Mouse (Mus musculus): ENCODE results near the gene AW549877. TPM values are rescaled to one million over a fixed set of nuclear protein-coding genes. Genes with fewer than 3 reads are reported as not detected.

Gene AW549877
- polyA plus RNA-seq, 1 experiment from 2014 or later: 38.3 TPM

GRCm38 (mm10) chr15:3979061-3979848 lies 16.3 kb downstream of the AW549877 start, which contains the start of gene Fbxo4:
TSS of gene Fbxo4 (minus strand) at chr15:3979573.
- peak within 1 kb of the TSS; percentile 68 for H3K4me3 ChIP-seq
- H3K4me2 ChIP-seq: peak within 1 kb of the TSS; percentile 79
- 1% methylated on average over 61 of the region's 61 CpGs for WGBS
- no peaks in the 10 kb centered on the region for H3K9me3 ChIP-seq
- peaks cover 16% of the 10 kb centered on the region; the same call in 1 of the 2 replicates for H3K36me3 ChIP-seq
- H3K9ac ChIP-seq: peak within 1 kb of the TSS; percentile 91
- 0 out of 2 replicates have a peak, but pooled peaks cover 3% of the 10 kb centered on the region for H3K4me1 ChIP-seq (replicated peaks)
- H3K27me3 ChIP-seq: no peaks in the 10 kb centered on the region
- peak; percentile 97 for ATAC-seq (ENCODE audit: low FRiP score, low read depth)
- H3K27ac ChIP-seq (replicated peaks): peak within 1 kb of the TSS; percentile 97

- WGBS: 94% methylated on average over 2 of the region's 2 CpGs
- 0 out of 2 replicates have a peak overlapping the region, but pooled peaks have one; percentile 79 for H3K4me2 ChIP-seq
- ATAC-seq (ENCODE audit: low FRiP score, low read depth): no peak
Observed at GRCm38 (mm10) chr15:3978279-3978678, 17.3 kb downstream of the AW549877 start.

GRCm38 (mm10) chr15:3973300-3973699 lies 22.2 kb downstream of the AW549877 start:
- H3K36me3 ChIP-seq: peaks cover 16% of the 10 kb centered on the region
- ATAC-seq (ENCODE audit: low FRiP score, low read depth): no peak
- no peaks in the 10 kb centered on the region for H3K4me1 ChIP-seq (replicated peaks)

More at GRCm38 (mm10) chr15:3978279-3978678, 17.3 kb downstream of the AW549877 start:
- no peak overlapping the region for H3K27ac ChIP-seq (replicated peaks)
- H3K27me3 ChIP-seq: no peaks in the 10 kb centered on the region
- H3K4me3 ChIP-seq: no peak overlapping the region
- H3K36me3 ChIP-seq: peaks cover 6% of the 10 kb centered on the region; the same call in 1 of the 2 replicates
- no peak overlapping the region for H3K9ac ChIP-seq
- H3K9me3 ChIP-seq: no peaks in the 10 kb centered on the region
- H3K4me1 ChIP-seq (replicated peaks): 0 out of 2 replicates have a peak, but pooled peaks cover 3% of the 10 kb centered on the region

GRCm38 (mm10) chr15:3970193-3970592 lies 25.4 kb downstream of the AW549877 start:
- Histone ChIP-seq H3K4me3 (no peak overlapping the region), H3K4me1 (replicated peaks) (no peaks in the 10 kb centered on the region), H3K4me2 (no peak overlapping the region), H3K27ac (replicated peaks) (no peak overlapping the region), H3K9ac (no peak overlapping the region), H3K9me3 (no peaks in the 10 kb centered on the region), H3K36me3 (peaks cover 18% of the 10 kb centered on the region), H3K27me3 (no peaks in the 10 kb centered on the region)
- no peak for ATAC-seq (ENCODE audit: low FRiP score, low read depth)
- WGBS: 96% methylated on average over 6 of the region's 6 CpGs

More at GRCm38 (mm10) chr15:3973300-3973699, 22.2 kb downstream of the AW549877 start:
- Histone ChIP-seq H3K9me3 (no peaks in the 10 kb centered on the region), H3K27ac (replicated peaks) (no peak overlapping the region), H3K4me3 (no peak overlapping the region), H3K9ac (no peak overlapping the region), H3K4me2 (no peak overlapping the region), H3K27me3 (no peaks in the 10 kb centered on the region)
- WGBS: 87% methylated on average over 3 of the region's 3 CpGs

- H3K27ac ChIP-seq (replicated peaks): no peak overlapping the region
- H3K27me3 ChIP-seq: no peaks in the 10 kb centered on the region
- ATAC-seq (ENCODE audit: low FRiP score, low read depth): no peak
- H3K9ac ChIP-seq: no peak overlapping the region
- no peaks in the 10 kb centered on the region for H3K9me3 ChIP-seq
- H3K4me1 ChIP-seq (replicated peaks): no peaks in the 10 kb centered on the region
- WGBS: 91% methylated on average over 14 of the region's 14 CpGs
- no peak overlapping the region for H3K4me3 ChIP-seq
- peaks cover 18% of the 10 kb centered on the region for H3K36me3 ChIP-seq
- no peak overlapping the region for H3K4me2 ChIP-seq
Observed at GRCm38 (mm10) chr15:3969743-3970142, 25.8 kb downstream of the AW549877 start.

GRCm38 (mm10) chr15:3962251-3962650 lies 33.3 kb downstream of the AW549877 start:
- Histone ChIP-seq H3K27ac (replicated peaks) (no peak overlapping the region), H3K36me3 (no peaks in the 10 kb centered on the region), H3K4me1 (replicated peaks) (no peaks in the 10 kb centered on the region), H3K4me2 (no peak overlapping the region), H3K4me3 (no peak overlapping the region), H3K9ac (no peak overlapping the region), H3K9me3 (no peaks in the 10 kb centered on the region), H3K27me3 (no peaks in the 10 kb centered on the region)
- 85% methylated on average over 8 of the region's 8 CpGs for WGBS
- ATAC-seq (ENCODE audit: low FRiP score, low read depth): no peak

- WGBS: 48% methylated on average over 1 of the region's 1 CpGs
- ATAC-seq (ENCODE audit: low FRiP score, low read depth): no peak
- Histone ChIP-seq H3K4me3 (no peak overlapping the region), H3K4me1 (replicated peaks) (no peaks in the 10 kb centered on the region), H3K9me3 (no peaks in the 10 kb centered on the region), H3K27me3 (no peaks in the 10 kb centered on the region), H3K27ac (replicated peaks) (no peak overlapping the region), H3K9ac (no peak overlapping the region), H3K36me3 (no peaks in the 10 kb centered on the region), H3K4me2 (no peak overlapping the region)
Observed at GRCm38 (mm10) chr15:3960094-3960493, 35.5 kb downstream of the AW549877 start.

- Histone ChIP-seq H3K4me2 (no peak overlapping the region), H3K4me3 (no peak overlapping the region), H3K36me3 (no peaks in the 10 kb centered on the region), H3K27me3 (no peaks in the 10 kb centered on the region), H3K27ac (replicated peaks) (no peak overlapping the region), H3K4me1 (replicated peaks) (no peaks in the 10 kb centered on the region), H3K9me3 (no peaks in the 10 kb centered on the region), H3K9ac (no peak overlapping the region)
- 24% methylated on average over 4 of the region's 4 CpGs for WGBS
- no peak for ATAC-seq (ENCODE audit: low FRiP score, low read depth)
Observed at GRCm38 (mm10) chr15:3957982-3958381, 37.6 kb downstream of the AW549877 start.

- H3K9ac ChIP-seq: no peak overlapping the region
- ATAC-seq (ENCODE audit: low FRiP score, low read depth): no peak
- no peaks in the 10 kb centered on the region for H3K27me3 ChIP-seq
- no peak overlapping the region for H3K4me3 ChIP-seq
- no peak overlapping the region for H3K27ac ChIP-seq (replicated peaks)
- H3K9me3 ChIP-seq: no peaks in the 10 kb centered on the region
- no peaks in the 10 kb centered on the region for H3K4me1 ChIP-seq (replicated peaks)
- no peak overlapping the region for H3K4me2 ChIP-seq
- WGBS: 75% methylated on average over 2 of the region's 2 CpGs
- no peaks in the 10 kb centered on the region for H3K36me3 ChIP-seq
Observed at GRCm38 (mm10) chr15:3954971-3955370, 40.6 kb downstream of the AW549877 start.

- 83% methylated on average over 2 of the region's 2 CpGs for WGBS
- no peak for ATAC-seq (ENCODE audit: low FRiP score, low read depth)
- no peak overlapping the region for H3K4me3 ChIP-seq
- no peaks in the 10 kb centered on the region for H3K27me3 ChIP-seq
- H3K36me3 ChIP-seq: no peaks in the 10 kb centered on the region
- no peaks in the 10 kb centered on the region for H3K9me3 ChIP-seq
- H3K4me1 ChIP-seq (replicated peaks): no peaks in the 10 kb centered on the region
- H3K4me2 ChIP-seq: no peak overlapping the region
- no peak overlapping the region for H3K27ac ChIP-seq (replicated peaks)
- H3K9ac ChIP-seq: no peak overlapping the region
Observed at GRCm38 (mm10) chr15:3938132-3938531, 57.4 kb downstream of the AW549877 start.

- H3K4me1 ChIP-seq (replicated peaks): no peaks in the 10 kb centered on the region
- 88% methylated on average over 3 of the region's 3 CpGs for WGBS
- no peaks in the 10 kb centered on the region for H3K27me3 ChIP-seq
- H3K9ac ChIP-seq: no peak overlapping the region
- no peaks in the 10 kb centered on the region for H3K36me3 ChIP-seq
- H3K27ac ChIP-seq (replicated peaks): no peak overlapping the region
- no peaks in the 10 kb centered on the region for H3K9me3 ChIP-seq
- H3K4me3 ChIP-seq: no peak overlapping the region
- no peak overlapping the region for H3K4me2 ChIP-seq
- no peak for ATAC-seq (ENCODE audit: low FRiP score, low read depth)
Observed at GRCm38 (mm10) chr15:3936056-3936455, 59.5 kb downstream of the AW549877 start.

GRCm38 (mm10) chr15:3933466-3933865 lies 62.1 kb downstream of the AW549877 start:
- Histone ChIP-seq H3K9ac (no peak overlapping the region), H3K9me3 (no peaks in the 10 kb centered on the region), H3K27ac (replicated peaks) (no peak overlapping the region), H3K4me2 (no peak overlapping the region), H3K4me3 (no peak overlapping the region), H3K36me3 (no peaks in the 10 kb centered on the region), H3K4me1 (replicated peaks) (no peaks in the 10 kb centered on the region), H3K27me3 (no peaks in the 10 kb centered on the region)
- no peak for ATAC-seq (ENCODE audit: low FRiP score, low read depth)
- WGBS: 87% methylated on average over 4 of the region's 4 CpGs
